Mouse (Mus musculus): ENCODE data around the gene Cab39.

The Cab39 gene

DNA sequence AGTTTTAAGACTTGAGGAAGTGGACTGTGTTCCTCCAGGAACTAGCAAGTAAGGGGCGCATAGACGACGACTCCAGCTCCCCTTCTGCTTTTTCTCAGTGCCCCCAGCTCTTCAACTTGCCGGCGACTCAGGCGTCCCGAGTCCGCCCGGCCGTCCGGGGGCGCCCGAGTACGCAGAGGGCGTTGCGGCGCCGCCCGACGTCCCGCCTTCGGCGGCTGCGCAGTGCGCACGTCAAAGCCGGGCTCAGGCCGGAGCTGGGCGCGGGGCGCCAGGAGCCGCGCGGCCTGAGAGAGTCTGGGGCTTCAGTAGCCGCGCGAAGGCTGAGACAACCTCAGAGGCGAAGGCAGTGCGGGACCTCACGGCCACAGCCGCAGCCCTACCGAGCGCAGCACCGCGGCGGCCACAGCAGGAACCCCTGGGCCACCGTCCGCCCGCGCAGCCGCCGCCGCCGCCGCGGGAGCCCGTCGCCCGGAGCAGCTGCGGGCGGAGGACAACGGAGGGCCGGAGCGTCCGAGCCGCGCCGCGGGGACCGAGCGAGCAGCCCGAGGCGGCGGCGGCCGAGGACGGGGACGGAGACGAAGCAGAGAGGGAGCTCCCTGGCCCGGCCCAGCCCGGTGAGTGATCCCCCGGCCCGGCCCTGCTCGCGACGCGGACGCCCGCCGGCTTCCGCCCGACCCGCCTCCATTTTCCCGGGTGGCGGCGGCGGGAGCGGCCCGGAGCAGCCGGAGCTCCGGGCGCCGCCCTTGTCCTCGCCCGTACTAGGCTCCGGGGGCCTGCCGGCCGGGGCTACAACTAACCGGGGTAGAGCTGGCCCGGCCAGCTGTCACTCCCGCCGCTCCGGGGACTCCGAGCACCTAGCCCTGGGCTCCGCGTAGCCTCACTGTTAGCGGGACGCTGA lies at the start of gene Cab39:
Cab39 (plus strand) TSS at position 234 of the 898 bp plus-strand sequence.
- peak; percentile 69 for DNase-seq (ENCODE audit: extremely low spot score, low read depth, low spot score)

DNA sequence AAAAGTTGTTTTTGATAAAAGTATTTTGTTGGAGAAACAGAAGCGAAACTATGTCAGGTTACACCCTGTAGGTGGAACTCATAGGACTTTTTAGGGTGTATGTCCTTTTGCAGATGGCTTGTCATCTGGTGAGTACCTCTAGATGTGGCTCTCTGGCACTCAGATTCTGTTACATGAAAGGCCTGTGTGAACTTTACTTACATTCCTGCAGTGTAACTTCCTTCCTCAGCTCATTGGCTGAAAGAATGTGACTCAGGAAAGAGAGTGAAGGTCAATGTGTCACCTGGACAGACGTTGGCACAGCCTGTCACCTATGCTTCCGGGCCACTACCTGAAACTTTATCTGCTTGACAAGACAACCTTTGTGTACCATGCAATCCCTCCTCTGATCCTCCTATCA lies 48.7 kb upstream of the Cab39 start:
- DNase-seq (ENCODE audit: extremely low spot score, low read depth, low spot score): no peak

DNA sequence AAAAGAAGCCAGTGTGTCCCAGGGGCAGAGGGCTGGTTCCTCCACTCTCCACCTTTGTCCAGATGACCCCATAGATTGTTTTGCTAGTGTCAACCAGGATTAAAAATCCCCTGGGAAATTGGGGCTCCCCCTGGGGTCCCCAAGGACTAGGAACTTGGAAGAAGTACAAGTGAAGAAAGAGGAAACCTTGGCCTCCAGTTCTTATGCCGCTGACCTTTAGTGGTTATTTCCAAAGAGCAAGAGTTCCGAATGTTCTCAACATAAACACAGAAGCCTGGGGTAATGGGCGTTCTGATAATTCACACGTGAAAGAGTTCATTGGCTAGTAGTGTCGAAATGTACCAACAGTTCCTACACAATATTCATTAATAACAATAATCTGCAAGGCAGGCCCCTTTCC lies 46.7 kb upstream of the Cab39 start:
- DNase-seq (ENCODE audit: extremely low spot score, low read depth, low spot score): no peak

DNA sequence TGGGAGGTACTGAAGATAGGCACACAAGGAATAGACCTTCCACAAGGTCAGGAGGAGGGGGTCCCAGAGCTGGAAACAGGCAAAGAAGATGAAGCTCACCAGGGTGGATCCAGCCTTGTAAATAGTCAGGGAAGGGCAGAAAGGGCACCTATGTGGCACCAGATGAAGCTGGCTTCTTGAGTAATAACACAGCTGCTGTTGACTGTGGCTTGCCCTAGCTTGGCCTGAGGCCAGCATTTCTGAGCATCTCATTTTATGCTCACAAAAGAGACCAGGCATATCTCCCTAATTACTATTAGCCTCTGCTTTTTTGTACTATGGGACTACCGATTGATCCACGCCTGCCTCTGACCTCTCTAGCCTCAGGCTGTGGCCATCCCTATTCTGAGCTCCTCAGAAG lies 43.4 kb upstream of the Cab39 start:
- DNase-seq (ENCODE audit: extremely low spot score, low read depth, low spot score): no peak

DNA sequence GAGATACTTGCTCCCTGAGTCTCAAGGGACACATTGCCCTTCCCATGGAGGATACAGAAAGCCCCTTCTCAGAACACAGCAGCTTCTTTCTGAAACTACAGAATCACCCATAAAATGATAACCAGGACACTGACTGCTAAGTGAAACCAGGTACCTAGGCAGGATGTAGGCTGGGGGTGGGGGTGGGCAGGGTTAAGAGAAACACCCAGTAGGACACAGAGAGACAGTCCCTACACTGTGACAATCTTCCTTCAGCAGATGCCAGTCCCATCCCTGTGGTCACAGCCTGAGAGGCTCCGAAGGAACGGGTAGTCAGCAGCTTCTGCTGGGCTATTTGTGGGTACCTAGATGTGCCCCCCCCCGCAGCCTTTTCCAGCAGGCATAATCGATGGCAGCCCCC lies 42.6 kb upstream of the Cab39 start:
- no peak for DNase-seq (ENCODE audit: extremely low spot score, low read depth, low spot score)

DNA sequence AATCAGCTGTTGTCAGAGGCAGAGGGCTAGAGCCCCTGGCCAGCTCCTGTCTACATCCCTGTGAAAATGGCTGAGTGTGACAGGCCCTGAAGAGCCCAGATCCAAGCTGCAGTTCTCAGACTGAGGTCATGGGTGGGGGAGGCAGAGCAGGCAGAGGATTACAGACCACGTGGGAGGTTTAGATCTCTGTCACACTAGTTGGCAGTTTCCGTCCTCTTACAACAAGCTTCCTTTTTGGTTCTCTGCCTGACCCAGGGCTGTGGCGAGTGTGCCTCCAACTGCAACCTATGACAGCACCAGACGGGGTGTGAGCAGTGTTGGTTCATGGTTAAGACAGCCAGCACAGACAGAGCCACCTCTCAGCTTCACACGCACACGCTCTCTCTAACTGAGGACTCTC lies 41.7 kb upstream of the Cab39 start:
- DNase-seq (ENCODE audit: extremely low spot score, low read depth, low spot score): no peak

DNA sequence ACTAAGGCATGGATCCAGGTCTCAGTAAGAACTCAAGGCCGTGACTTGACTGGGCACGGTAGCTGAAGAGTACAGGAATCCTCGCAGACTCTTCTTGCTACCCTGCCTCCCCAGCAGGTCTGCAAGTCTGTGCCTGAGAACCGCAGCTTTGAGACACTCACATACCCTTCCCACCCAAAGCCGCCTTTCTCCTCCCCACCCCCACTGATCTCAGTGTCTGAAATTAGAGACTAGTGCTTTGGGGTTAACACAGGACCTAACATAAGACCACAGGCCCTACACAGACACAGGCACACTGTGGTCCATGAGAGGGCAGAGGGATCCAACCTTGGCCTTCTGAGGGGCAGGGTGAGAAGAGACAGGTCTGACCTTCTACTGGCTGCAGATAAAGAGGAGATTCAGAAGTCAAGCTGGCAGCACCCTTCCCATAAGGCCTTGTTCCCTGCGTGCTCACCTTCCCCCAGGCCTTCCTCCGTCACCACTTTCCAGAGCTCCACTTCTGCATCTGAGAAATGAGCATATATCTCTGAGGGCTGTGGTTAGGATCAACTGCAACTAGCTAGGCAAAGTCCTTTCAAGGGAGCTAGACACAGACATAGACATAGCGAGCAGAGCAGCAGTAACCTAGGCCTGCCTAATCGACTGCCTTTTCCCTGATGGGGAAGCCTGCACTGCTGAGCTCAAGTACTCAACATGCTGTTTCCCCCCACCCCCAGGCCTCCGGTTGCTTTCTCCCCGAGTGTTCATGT lies 41.1 kb upstream of the Cab39 start:
- DNase-seq (ENCODE audit: extremely low spot score, low read depth, low spot score): no peak

DNA sequence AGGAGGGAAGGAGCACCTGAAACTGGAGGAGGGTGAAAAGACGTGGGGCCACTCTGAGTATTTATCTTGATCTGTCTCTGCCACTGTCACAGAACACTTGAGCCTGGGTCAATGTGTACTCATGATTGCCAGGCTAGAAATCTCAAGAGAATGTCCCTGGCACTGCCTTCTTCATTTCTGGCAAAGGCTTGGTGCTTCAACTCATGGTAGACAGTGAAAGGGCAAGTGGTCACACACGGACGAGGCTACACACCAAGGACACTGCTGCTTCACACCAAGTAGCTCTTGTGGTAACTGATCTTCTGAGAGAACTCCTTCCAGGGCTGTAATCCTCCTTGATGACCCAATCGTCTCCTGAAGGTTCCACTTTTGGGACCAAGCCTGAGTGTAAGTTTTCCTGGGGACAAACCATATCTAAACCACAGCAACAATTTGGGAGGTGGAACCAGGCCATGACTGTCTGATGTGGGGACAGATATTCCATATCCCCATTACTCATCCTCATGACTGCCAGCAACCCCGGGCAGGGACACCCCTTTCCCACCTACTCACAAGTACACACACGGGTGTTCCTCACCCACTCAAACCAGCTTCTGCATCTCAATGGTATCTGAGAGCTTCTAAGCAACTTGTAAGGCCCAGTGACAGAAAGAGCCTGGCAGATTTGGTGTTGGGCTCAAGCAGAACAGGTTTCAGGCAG lies 35.6 kb upstream of the Cab39 start:
- DNase-seq (ENCODE audit: extremely low spot score, low read depth, low spot score): no peak

DNA sequence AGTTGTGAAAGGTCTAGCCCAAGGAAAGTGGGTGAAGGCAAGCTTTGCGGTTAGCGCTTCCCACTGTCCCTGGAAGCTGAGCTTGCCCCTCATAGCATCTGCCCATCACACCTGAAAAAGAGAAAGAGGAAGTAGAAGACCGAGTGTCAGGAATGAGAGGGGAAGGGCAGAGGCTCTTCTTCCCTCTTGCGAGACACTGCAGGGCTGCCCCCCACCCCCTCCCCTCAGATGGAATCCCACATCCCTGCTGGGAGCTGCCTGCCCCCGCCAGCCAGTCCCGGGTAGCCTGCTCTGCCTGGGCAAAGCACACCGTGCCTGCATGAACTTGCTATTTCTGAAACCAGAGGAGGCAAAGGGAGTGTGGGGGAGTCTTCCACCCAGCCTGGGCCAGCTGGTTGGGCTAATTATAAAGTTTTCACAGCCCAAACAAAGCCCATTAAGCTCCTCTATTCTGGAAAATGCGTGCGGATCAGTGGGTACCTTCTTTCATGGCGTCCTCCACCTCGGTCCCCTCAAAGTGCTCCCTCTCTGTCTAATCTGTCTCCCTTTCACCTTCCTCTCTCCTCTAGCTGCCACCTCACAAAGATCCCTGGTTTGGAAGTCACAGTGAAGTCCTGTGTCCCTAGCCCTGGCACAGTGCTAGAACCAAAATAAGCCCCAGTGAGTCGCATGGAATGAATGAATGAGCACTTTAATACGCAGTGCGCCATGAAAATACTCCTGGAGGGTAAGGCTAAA lies 34.8 kb upstream of the Cab39 start:
- no peak for DNase-seq (ENCODE audit: extremely low spot score, low read depth, low spot score)

DNA sequence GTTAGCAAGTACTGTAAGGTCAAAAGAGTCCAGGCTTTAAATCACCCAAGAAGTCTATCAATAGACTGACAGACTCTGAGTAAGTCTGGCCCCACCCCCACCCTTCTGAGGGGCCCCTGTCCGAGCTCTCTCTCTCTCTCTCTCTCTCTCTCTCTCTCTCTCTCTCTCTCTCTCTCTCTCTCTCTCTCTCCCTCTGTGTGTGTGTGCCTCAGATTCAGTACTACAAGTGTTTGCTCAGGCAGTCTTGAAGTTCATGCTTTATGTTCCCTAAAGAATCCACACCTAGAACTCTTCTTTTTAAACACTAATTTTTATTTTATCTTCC lies 34.3 kb upstream of the Cab39 start:
- no peak for DNase-seq (ENCODE audit: extremely low spot score, low read depth, low spot score)

DNA sequence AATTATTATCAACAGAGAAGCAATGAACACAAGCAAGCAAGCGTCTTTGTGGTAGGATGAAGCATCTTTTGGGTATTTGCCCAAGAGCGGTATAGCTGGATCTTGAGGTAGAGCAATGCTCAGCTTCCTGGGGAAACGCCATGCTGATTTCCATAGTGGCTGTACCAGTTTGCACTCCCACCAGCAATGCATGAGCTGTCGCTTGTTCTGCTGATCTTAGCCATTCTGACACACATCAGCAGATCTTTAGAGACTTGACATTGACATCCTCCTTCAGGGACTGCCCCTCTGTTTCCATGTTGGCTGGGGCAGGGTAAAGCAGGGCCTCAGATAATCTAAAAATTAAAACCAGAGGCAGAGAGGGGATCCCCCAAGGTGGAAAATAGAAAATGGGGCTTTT lies 31.6 kb upstream of the Cab39 start:
- no peak for DNase-seq (ENCODE audit: extremely low spot score, low read depth, low spot score)

DNA sequence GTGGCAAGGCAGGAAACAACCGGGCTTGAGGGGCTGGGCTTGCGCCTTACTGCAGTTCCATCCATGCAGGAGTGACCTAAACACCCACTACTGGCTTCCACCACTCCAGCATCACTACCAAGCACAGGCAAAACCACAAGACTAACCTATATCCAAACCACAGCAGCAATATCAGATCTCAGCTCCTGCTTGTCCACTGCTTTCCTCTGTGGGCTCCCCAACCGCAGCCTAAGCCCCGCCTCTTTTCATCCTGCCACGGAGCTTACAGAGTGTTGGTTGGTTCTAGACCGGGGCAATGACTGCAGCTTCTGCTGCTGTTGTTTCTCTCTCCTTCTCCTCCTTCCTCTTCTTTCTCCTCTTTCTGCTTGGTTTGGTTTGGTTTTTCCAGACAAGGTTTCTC lies 29.9 kb upstream of the Cab39 start:
- no peak for DNase-seq (ENCODE audit: extremely low spot score, low read depth, low spot score)

DNA sequence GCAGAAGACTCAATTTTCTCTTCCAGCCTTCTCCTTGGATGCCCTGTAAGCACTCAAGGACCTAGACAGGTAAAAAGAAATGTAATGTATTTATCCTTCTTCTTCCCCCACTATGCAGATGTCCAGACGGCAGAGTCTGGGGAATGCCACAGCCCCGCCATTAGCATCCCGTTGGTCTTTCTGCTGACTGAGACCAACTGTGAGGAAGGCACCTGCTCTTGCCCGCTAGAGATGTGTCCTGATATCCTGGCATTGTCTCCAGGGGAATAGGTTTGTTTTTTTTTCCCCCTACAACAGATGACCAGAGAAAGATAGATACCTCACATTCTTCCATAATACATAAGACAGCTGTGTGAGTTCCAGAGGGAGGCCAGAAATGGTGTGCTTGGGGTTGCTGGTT lies 28.9 kb upstream of the Cab39 start:
- no peak for DNase-seq (ENCODE audit: extremely low spot score, low read depth, low spot score)

DNA sequence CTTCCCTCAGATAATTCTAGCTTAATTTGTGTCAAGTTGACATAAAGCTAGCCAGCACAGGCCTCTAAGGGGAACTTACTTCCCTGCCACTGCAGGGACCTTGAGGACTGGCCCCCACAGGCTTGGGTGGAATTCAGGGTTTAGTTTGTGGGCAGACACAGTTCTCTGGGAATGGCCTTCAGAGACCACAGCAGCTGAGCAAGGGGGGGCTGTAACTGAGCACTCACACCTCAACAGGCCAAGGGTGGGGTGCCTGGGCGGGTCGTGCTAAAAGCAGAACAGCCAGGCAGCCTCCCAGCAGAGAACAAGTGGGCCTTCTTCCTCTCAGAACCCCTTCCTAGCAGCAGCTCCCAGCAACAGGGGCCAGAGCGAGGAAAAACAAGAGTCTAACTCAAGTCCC lies 27.1 kb upstream of the Cab39 start:
- no peak for DNase-seq (ENCODE audit: extremely low spot score, low read depth, low spot score)

DNA sequence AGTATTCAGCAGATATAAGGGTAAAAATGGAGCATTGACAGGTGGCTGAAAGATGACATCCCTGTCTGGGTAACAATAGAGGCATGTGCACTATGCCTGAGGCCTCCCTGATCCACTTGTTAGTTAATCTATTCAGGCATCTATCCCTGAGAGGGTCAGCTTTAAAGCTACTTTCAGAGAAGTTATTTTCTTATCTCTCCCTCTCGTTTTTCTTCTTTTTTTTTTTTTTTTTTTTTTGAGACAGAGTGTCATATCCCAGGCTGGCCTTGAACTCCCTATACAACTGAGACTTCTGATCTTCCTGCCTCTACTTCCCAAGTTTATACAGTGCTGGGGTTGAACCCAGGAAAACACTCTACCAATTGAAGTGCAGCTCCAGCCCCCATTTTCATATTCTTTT lies 25.5 kb upstream of the Cab39 start:
- no peak for DNase-seq (ENCODE audit: extremely low spot score, low read depth, low spot score)

DNA sequence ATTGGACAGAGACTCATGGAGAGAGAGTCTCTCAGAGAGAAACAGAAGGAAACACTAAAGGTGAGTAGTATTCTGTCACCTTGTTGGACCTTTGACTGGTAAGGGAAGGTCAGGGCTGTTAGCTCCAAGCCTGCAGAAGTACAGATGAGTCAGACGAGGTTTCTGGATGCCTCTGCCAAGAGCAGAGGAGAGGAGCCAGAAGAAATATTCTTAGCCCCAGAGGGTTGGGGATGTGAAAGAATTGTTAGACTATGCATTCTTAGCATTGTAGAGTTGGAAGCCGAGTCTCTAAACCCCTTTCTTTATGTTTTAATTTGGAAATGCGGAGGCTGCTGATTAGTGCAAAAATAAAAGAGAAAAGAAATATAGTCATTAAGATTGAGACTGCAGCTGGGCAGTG lies 21.3 kb upstream of the Cab39 start:
- no peak for DNase-seq (ENCODE audit: extremely low spot score, low read depth, low spot score)

DNA sequence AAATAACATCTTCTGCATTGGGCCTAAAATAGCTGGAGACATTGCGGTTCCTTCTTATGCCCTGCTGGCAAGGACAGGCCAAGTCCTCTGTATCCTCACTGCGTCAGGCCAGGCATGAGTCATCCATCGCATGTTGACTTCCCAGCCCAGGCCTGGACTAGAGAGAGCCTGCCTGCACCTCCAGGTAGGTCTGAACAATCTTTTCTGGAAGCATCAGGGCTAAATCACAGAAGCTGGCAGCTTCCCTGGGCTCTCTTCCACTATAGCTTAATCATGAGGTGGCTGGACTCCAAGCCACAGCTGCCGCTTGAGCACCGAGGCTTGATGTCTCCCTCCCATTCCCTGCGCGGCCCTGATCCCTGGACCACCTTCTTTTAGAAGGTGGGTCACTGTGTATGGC lies 18.1 kb upstream of the Cab39 start:
- DNase-seq (ENCODE audit: extremely low spot score, low read depth, low spot score): no peak

DNA sequence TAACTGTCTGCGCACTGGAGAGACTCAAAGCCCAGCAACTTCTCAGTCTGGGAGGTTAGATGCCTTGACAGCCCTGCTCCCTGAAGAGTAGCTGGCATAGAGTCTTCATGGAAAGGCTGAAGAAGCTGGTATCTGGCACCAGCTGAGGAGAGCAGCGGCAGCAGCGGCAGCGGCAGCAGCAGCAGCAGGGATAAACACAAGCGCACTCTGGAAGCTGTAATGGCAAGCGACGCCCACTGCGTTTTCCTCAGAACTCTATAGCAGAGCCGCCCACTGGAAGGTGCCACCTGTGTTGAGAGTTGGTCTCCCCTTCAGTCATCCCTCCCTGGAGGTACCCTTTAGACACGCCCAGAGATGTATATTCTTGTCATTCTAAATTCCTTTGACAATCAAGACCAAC lies 17.1 kb upstream of the Cab39 start:
- DNase-seq (ENCODE audit: extremely low spot score, low read depth, low spot score): no peak

DNA sequence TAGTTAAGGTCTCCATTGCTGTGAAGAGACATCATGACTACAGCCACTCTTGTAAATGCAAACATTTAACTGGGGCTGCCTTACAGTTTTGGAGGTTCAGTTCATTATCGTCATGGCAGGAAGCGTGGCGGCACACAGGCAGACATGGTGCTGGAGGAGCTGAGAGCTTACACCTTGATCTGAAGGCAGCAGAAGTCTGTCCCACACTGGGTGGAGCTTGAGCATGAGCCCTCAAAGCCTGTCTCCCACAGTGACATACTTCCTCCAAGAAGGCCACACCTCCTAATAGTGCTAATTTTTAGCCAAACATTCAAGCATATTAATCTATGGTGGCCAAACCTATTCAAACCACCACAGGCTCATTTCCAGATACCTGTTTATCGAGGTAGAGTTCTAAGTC lies 14.8 kb upstream of the Cab39 start, which contains the start of gene A630001G21Rik:
A630001G21Rik (minus strand) TSS at position 208 of the 400 bp plus-strand sequence.
- DNase-seq (ENCODE audit: extremely low spot score, low read depth, low spot score): no peak

DNA sequence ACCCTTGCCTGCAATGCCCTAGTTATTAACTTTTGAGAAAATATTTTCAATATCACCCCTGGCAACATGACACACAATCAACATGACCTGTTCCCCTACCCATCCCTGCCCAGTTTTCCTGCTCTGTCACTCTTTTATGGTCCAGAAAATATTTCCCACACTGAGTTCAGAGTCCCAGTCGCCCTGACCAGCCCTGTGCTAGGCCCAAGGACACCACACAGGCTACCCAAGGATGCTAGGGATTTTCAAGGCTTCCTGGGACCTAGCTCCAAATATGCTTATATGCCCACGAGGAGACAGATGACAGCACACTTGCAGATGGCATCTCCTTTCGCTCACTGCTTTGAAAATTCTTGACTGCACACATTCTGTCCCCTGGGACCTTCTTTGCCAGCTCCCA lies 14.2 kb upstream of the Cab39 start:
- DNase-seq (ENCODE audit: extremely low spot score, low read depth, low spot score): no peak

Data from hindlimb bud, embryonic 11.5 days (tissue).